Mouse (Mus musculus): ENCODE measurements at regions not wholly inside any gene's neighbourhood (a gene's known extent, or its start where the extent isn't known, plus 50 kb on each side); places are given as distances from the start of the nearest gene placed in this dataset.
"Not testable (repeated sequence)": the region's sequence is repeated elsewhere in the genome, so short reads cannot be mapped to it uniquely, and the experiment has no call there.

DNA sequence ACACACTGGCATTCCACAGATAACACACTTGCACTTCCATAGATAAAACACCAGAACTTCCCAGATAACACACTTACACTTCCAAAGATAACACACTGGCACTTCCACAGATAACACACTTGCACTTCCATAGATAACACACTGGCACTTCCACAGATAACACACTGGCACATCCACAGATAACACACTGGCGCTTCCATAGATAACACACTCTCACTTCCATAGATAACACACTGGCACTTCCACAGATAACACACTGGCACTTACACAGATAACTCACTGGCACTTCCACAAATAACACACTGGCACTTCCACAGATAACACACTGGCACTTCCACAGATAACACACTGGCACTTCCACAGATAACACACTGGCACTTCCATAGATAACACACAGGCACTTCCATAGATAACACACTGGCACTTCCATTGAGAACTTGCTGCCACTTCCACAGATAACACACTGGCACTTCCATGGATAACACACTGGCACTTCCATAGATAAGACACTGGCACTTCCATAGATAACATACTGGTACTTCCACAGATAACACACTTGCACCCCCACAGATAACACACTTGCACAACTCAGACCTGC is 170.0 kb upstream of the Afdn start:
- not testable (repeated sequence) for DNase-seq
